Mouse (Mus musculus): ENCODE measurements around the gene Nrbp1. TPM values are rescaled to one million over a fixed set of nuclear protein-coding genes. Genes with fewer than 3 reads are reported as not detected.

The Nrbp1 gene
- 80.5 and 107 TPM in 2 replicates for total RNA-seq (2021)
- long read RNA-seq, transcript Nrbp1-201 (18 exons, 2,203 nt) = major isoform, 49 of 73 reads
- long read RNA-seq, partial matches to known transcripts = 15 of 73 reads
- long read RNA-seq, other reads (novel, unspliced or antisense) = 7 of 73 reads

DNA sequence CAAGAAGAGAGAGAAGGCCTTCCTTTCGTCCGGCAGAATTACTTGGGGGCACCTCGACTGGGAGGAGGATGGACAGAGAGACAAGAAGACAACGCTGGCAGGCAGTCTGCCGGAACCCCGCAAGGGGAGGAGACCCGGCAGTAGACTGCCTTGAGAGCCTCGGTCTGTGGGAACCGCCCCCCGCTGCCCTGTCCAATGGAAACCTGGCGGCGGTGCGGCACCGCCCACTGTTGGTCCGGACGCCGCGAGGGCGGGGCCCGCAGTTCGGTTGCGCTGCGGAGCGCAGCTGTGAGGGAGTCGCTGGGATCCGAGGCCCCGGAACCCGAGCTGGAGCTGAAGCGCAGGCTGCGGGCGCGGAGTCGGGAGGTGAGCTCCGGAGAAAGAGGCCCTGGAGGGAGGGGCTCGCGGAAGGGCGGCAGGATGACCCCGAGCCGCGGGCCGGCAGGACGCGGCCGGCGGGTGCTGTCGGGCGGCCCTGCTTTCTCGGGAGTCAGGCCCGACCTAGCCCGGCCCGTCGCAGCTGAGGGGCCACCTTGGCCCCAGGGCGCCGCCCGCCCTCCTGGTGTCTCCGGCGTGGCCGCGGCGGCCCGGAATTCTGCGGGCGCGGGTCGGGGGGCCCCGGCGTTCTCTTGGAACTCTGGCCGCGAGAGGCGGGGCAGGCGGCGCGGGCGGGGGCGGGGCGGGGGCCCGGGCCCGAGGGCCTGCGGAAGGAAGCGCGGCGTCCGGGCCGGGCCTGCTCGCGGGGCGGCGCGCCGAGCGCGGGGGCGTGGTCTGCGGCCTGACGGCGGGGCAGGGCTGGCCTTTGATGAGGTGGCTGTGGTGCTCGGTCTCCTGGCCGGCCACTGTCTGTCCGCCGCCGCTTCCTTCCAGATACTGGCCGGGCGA lies at the start of gene Nrbp1, which contains the start of gene Gm9970:
Gene Nrbp1 (plus strand): TSS at position 228 of the 885 bp plus-strand sequence.
Gene Gm9970 (minus strand): TSS at position 596 of the 885 bp plus-strand sequence.
- peak; percentile 97 for DNase-seq

DNA sequence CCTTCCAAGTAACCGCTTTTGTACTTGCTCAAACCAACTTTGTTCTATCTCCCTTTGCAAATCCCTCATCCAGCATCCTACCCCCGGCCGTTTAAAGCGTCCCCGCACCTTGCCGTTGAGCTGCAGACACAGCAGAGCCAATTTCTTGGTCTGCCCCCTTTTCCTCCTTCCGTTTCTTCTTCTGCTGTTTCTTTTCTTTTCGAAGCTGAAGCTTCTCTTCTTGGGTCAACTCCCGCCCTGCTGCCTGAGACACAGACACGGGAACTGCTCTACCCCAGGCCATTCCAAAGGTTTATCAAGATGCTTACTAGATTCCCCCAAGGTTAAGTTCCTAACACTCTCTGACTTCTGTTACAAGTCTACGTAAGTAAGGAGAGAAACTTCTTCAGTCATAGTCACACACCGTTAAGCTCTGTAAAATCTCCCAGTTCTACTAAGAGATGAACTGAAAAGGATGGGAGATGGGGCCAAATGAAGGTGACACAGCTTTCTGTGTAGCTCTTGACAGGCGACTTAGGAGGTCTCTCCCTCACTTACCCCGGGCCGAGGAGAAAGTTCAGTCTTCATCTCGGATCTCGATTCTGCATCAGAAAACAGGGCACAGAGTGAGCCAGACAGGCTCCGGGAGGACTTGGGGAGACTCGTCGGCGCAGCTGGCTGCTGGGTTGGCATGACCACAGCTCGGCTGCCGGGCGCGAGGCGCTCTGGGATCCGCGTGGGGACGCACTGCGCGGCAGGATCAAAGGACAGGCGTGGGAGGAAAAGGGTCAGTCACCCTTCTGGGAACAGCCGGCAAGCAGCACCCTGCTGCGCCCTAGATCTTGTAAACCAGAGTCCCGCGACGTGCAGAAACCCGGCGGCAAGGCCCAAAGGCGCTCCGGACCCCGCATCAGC lies 48.4 kb upstream of the Nrbp1 start:
- DNase-seq = peak; percentile 79

DNA sequence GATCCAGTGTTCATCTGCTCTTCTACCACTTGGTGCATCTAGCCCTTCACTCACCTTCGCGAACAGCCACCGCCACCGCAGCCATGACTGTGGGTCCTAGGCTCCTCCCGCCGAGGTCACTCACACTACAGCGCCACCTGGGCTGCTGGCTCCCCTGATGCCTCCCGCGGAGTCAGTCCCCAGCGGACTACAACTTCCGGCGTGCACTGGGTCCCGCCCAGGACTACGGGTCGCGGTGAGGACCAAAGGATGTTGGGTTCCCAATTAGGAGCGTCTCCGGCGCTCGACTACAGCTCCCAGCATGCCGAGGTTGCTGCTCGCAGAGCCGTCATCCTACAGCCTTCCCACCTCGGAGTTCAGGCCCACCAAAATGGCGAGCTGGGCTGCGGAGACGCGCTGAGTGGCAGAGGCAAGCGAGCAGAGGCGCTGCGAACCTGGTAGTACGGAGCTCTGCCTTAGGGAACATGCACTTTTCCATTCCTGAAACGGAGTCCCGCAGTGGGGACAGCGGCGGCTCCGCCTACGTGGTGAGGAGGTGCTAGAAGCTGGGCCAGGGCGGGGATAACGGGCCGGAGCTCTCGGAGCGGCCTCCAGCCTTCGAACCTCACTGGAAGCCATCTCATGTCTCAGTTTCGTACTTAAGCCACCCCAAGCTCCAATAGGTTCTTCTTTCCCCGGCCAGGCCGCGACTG lies 47.6 kb upstream of the Nrbp1 start, which contains the start of the genes Snx17 and Eif2b4:
Gene Snx17 (plus strand): TSS at position 289 of the 692 bp plus-strand sequence.
Gene Eif2b4 (minus strand): TSS at position 492 of the 692 bp plus-strand sequence.
- peak; percentile 99 for DNase-seq

DNA sequence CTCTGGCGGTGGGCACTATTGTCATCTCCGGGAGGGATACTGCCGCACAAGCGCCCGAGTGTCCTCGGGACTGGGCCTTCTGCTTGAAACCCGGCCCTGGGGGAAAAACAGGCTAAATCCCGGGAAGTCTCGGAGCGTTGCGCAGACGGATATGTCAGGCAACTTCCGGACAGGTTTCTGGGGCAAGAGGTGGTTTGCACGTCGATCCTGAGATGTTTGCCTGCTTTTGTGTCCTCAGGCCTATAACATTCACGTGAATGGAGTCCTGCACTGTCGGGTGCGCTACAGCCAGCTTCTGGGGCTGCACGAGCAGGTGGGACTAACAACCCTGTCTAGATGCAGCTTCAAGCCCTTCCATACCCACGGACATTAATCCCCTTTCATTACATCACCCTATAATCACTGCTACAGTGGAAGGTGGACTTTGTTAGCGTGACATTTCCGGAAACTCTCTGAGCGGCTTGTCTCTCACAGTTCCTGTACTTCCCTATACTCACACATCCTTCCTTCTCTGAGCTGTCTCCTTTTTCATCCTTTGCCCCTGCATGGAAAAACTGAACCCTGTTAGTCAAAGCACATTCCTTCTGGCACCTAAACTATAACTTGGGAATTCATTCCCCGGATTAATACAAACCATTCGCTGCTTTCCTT lies 46.9 kb upstream of the Nrbp1 start:
- no peak for DNase-seq

DNA sequence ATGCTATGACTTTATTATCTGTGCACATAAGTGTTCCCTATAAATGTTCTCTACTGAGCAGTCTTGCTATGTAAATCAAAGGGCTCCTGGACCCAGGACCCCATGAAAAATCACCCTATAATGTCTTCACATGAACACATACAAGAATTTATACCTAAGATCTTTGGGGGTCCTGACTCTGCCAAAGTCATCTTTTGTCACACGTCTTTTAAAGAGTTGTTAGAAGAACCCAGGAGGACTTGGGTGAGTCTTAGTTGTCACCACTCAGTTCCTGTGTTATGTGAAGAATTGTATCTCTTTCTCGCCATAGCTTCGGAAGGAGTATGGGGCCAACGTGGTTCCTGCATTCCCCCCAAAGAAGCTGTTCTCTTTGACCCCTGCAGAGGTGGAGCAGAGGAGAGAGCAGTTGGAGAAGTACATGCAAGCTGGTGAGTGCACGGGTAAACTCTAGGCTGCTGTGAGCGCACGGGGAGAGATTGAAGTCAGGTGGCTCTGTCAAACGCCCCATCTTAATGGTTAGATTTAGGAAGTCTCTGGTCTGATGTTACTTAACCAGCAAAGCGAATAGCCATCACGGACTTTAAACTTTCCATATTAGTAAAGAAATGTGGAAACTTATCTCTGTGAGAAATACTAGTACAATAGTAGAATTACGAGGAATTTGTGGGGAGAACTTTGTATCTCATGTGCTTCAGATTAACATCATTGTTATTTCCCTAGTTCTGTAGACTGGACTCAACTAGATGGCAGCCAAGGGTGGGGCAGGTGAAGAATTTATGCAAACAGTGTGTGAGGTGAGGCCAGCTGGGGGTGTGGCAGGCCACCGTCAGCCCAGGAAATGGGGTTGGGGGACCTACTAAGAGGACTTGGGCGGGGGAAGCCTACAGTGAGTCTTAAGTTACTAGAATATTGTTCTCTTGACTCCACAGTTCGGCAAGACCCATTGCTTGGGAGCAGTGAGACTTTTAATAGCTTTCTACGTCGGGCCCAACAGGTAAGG lies 45.9 kb upstream of the Nrbp1 start:
- no peak for DNase-seq

DNA sequence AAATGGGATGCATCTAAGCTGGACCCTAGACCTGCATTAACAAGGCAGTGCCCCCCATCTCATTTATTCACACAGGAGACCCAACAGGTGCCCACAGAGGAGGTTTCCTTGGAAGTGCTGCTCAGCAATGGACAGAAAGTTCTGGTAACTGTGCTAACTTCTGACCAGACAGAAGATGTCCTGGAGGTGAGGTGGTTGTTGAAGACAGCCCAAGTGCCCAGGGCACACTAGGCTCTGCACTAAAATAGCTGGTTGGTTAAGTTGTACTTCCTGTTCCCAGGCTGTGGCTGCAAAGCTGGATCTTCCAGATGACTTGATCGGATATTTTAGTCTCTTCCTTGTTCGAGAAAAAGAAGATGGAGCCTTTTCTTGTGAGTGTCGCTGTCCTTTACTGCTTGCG lies 45.0 kb upstream of the Nrbp1 start:
- DNase-seq = no peak

DNA sequence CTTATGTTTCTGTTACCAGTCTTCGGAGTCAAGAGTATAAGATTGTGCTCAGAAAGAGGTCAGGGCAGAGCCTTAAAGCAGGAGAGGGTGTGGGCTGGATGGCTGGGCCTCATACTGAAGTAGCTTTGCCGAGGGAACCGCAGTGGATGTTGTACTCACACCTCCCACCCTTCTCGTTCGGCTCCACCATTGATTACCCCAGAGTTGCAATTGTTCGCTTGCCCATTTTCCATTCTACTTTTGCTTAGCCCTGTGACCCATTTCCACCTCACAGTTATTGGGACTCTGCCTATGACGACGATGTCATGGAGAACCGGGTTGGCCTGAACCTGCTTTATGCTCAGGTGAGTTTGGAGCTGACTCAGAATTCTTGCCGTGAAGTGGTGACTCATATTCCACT lies 44.5 kb upstream of the Nrbp1 start:
- no peak for DNase-seq

DNA sequence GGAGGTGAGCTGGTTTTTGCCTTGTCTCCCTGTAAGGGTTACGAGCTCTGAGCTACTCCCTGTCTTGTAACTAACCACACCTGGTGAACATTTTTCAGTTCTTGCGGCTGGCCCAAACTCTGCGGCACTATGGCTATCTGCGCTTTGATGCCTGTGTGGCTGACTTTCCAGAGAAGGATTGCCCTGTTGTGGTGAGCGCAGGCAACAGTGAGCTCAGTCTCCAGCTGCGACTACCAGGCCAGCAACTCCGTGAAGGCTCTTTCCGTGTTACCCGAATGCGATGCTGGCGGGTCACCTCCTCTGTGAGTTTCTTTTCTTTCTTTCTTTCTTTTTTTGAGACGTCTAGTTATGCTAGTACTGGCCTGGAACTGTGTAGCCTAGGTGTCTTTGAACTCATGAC lies 43.6 kb upstream of the Nrbp1 start:
- DNase-seq = no peak

DNA sequence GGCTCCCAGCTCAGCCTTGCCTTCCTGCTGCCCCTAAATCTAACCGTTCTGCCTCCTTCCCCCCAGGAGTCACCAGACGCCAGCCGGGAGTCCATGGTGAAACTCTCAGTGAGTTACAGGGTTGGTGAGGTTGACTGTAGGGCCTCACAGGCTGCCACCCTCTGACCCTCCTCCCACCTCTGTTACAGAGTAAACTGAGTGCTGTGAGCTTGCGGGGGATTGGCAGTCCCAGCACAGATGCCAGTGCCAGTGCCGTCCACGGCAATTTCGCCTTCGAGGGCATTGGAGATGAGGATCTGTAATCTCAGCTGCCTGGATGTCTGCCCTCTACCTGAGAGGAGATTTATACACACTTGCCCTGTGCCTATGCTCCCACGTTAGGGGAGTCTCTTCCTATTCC lies 42.5 kb upstream of the Nrbp1 start:
- no peak for DNase-seq

DNA sequence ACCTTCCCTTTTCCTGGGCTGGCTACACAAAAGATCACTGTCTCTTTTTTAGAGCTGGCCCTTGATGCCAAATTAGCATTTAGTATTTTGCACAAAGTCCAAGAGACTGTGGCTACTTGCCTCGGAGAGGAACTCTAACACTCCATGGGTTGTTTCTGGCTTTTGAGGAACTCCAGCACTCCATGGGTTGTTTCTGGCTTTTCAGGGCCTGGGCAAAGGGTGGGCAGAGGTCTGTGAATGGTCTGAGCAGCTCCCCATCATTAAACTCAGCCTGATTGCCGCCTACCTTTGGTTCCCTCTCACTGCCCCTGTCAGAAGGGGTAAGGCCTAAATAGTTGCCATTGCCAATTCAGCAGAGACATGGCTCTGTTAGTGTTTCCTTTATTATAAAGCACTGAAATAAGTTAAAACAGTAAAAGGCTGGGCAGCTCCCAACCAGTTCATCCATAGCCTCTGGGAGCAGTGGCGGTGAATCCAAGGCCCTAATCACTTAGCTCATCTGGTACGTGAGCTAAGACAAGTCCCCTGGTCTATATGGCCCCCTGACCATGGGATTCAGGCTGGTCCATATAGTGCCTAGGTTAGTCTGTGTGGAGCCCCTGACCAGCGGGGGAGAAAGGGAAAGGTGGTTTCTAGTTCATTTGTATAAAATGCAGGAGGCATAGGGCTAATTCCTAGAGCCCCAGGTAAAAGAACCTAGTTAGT lies 41.9 kb upstream of the Nrbp1 start:
- no peak for DNase-seq

DNA sequence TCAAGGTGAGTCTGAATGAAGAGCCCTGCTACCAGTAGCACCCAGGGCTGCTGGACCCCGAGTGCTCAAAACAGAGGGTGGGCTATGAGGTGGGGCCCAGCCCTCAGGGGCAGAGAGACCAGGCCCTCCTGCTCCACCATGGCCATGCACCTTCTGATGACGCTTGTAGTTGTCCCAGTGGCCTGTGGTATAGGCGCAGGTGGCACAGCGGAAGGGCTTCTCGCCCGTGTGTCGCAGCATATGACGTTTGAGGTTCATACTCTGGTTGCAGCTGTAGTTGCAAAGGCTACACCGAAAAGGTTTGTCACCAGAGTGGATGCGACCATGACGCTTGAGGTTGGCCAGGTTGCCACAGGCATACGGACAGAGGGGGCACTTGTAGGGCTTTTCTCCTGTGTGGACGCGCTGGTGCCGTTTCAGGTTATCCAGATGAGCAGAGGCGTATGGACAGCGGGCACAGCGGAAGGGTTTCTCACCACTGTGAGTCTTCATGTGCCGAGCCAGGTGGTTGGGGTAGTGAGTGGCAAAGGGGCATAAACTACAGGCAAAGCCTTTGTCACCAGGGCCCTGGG lies 41.3 kb upstream of the Nrbp1 start:
- no peak for DNase-seq

DNA sequence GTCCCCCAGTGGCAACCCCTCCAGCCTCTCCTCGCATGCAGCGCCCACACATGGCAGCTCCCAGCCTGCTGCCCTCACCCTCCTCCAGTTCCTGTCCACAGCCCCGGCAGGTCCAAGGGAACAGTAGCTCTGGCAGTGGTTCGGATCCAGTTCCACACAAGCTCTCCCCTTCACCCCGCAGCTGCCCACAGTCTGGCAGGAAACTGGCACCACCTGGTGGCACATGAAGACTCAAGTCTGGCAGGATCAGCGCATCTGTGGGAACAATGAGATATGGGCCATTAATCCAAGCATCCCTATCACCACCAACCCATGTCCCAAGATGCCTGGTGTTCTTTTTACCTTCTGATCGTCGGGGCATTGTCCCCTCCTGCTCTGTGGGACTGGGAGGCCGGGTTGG lies 40.8 kb upstream of the Nrbp1 start:
- no peak for DNase-seq

DNA sequence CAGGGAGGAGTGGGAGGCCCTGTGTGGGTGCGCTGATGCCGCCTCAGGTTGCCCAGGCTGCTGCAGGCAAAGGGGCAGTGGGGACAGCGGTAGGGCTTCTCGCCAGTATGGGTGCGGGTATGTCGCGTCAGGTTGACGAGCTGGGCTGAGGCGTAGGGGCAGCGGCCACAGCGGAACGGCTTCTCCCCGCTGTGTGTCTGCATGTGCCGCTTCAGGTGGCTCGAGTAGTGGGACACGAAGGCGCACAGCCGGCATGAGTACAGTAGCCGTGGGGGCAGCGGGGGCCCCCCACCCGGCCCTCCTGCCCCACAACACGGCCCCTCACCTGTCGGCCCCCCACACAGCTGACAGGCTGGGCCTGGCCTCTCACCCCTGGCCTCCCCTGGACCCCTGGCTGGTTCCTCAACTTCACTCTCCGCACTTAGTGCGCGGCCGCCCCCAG lies 40.3 kb upstream of the Nrbp1 start:
- peak; percentile 29 for DNase-seq

DNA sequence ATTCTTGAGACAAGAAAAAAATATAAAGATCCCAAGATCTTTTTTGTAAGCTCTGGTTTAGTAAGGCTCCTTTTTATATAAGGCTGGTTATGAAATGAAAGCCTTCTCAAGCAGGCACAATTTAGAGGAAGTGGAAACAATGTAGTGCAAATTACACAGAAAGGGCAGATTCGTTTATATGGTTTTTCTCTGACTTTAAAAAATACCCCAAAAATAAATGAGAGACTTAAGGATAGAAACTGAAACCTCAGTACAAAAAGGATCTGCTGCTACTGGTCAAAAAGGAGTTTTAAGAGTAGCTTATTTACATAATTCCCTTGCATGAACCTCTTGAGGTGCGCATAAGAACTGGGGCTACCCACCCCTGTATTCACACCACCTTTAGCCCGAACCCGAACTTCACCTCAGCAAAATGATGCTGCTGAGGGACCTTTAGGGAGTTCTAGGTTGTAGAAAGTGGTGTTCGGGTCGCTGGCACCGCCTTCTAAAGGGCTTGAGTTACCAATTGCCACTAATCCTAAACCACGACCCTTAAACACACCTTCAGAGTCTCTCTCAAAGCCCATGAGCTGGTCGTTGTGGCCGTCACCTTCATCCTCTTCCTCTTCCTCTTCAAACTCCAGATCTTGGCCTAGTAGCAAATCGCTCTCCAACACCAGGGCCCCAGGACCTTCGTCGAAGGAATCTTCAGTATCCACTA lies 39.5 kb upstream of the Nrbp1 start:
- no peak for DNase-seq

DNA sequence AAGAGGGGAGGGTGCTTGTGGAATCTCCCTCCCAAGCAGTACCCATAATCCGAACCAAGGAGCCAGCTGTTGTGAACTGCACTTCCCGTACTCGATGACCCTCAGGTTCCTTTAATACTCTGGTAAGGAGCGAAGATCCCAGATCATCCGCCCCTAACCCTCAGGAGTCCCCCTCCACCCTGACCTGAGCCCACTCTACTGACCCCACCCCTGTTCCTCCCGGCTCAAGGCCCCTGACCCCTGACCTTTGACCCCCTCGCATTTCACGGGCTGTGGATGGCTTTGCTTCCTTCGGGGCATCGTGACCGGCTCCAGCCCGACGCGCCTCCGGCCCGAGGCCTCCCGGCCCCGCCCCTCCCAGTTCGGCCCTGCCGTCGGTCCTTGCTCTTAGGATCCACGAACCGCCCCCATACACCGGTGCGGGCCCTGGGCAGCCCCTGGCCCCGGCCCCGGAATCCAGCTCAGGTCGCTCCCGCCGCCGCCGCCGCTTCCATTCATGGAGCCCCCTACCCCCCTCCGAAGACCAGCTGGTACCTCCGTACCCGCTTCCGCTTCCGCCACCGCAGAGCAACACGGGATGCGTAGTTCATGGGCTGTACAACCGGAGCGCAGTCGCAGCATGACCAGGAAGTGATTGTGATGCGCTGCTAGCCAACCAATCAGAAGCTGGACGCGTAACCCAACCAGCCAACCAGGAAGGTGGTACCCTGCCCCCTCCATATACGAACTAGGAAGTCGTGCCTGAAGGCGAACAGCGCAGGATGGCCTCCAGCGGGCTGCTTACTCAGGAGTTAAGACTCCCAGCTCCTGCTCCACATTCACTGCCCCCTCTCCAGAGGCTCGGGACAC lies 38.7 kb upstream of the Nrbp1 start, which contains the start of gene Zfp513:
Gene Zfp513 (minus strand): TSS at position 562 of the 849 bp plus-strand sequence.
- DNase-seq = peak; percentile 92

DNA sequence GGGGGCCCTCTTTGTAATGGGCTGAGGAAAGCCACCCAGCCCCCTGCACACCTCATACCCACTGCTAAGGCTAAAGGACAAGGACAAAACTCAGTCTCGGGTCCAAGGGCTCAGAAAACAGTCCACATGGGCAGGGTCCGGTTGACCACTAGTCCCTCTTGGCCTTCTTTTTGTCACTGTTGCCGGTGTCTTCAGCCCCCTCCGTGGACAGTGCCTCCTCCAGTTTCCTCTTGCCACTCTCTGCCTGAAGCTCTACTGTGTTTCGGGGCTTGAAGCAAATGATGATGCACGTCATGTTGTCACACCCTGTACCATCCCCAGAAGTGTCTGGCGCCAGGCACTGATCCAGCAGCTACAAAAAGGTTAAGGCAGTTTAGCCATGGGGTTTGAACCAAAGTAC lies 37.7 kb upstream of the Nrbp1 start:
- DNase-seq = no peak

DNA sequence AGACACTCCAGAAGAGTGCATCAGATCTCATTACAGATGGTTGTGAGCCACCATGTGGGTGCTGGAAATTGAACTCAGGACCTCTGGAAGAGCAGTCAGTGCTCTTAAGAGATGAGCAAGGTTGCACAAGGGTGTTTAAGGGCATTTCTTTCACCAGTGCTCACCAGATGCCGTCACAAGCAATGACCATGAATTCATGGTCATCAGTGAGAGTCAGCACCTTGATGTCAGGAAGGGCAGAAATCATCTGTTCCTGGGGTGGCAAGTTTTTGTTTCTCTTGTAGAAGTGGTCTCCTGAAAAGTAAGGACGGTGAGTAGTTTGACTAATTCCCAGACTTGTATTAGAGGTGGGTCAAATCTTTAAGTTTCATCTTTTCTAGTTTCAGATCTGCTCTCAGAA lies 36.8 kb upstream of the Nrbp1 start:
- no peak for DNase-seq

Data from adrenal gland, postnatal 25 days (tissue).